Mouse (Mus musculus) adipocyte (in vitro differentiated cells): ENCODE measurements at regions not wholly inside any gene's neighbourhood (a gene's known extent, or its start where the extent isn't known, plus 50 kb on each side); places are given as distances from the start of the nearest gene placed in this dataset.

Experiments used
- DNase-seq: peaks from one replicate; pipeline ENCODE4 v3.0.0-alpha.2; 2016; ENCODE audit warnings: low spot score

DNA sequence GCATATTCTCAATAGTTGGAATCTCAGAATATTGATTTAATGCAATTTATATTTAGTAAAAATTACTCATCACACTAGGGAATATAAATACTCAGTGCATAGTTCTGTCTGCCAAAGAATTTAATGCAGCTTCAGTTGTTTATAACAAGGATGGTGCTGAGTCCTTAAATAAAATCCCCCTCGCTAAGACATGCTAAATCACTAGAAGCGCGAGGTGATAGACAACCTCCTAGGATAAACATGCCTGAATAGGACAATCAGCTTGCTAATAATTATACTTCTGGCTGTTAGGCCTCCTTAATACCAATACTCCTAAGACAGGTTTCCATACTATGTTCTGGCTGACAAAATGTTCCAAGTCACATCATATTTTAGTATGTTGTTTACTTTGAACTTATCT, 3650.0 kb downstream of the 9330182O14Rik start:
- no peak for DNase-seq

DNA sequence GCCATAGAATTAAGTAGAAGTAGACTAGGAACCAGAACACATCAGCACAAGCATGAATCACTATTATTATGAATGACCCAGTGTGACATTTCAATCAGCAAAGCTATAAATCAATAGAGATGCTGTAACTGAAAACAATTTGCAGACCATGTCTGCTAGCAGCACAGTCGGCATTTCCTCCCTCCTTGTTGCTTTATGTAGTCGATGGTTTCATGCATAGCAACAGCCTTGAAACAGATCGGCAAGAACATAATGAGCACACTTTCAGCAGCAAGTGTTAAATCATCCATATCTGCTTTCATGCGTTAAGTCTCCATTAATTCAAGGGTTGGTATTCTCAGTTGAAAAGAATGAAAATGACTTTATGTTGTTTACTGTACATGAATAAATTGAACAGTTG, 3669.2 kb downstream of the 9330182O14Rik start:
- DNase-seq, result no peak
